In the genomic region with DNA sequence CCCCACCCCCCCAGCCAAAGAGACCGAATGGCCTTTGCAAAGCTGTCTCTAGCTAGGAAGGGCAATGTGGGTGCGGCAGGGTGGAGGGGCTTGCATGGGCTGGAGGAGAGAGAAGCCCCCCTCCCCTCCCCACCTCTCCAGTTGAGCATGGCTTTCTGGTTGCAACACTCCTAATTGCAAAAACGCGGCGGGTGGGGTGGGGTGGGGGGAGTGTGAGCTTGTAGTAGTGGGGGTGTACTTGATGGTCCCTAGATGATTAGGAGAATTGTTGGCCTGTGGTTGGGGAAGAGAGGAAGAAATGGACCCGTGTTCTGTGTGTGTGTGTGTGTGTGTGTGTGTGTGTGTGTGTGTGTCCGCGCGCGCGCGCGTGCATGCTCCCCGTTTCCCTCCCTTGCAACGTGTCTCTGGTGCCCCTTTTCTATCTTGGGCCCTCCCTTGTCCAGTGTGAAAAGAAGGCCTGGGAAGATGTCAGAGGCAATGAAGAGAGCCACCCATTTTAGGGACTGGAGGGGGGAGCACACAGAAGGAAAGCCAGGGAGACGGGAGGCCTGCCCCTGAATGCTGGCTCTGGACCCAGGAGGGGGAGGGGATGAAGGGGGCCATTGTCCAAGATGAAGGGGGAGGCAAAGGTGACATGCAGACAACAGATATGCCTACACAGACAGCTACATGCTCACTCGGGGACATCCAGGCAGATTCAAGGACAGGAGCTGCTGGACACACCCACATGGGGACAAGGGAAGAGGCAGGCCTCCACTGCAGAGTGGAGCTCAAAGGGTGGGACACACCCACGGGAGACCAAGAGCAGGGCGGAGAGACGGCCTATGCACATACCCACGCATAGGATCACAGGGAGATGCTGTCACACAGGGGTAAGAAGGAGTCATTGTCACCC, we compare ENCODE assay signal across 9 mouse cellular contexts. TPM values are rescaled to one million over a fixed set of nuclear protein-coding genes. Genes with fewer than 3 reads are reported as not detected.
DNase-seq lines count a peak whose midpoint lies in the region; ATAC-seq lines count a peak whose summit lies in the region.
"Had no signal": no experiment of that assay in that cellular context is flagged by ENCODE, and none has a peak within 500 bp of the region (broad histone marks: within the 10 kb centered on the region; RNA-seq: fewer than 3 reads in every experiment).

No protein-coding gene starts in this region.

- H3K36me3 ChIP-seq in embryonic facial prominence, embryonic 10.5 days (replicated peaks) = no peaks in the 10 kb centered on the region
- no peaks in the 10 kb centered on the region for H3K36me3 ChIP-seq in heart, embryonic 15.5 days
- H3K36me3 ChIP-seq in midbrain, embryonic 14.5 days (ENCODE audit: control insufficient read depth, insufficient read depth, low read length) = 0 out of 2 replicates have a peak, but pooled peaks cover 2% of the 10 kb centered on the region

- H3K9ac ChIP-seq in heart, embryonic 15.5 days = peak overlapping the region; percentile 88
- H3K9ac ChIP-seq in midbrain, embryonic 14.5 days (replicated peaks; ENCODE audit: low read length) = peak overlapping the region; percentile 97

- H3K4me3 ChIP-seq in embryonic facial prominence, embryonic 10.5 days = peak overlapping the region; percentile 90
- H3K4me3 ChIP-seq in heart, embryonic 15.5 days = peak overlapping the region; percentile 79
- peak overlapping the region; percentile 89 for H3K4me3 ChIP-seq in midbrain, embryonic 14.5 days (replicated peaks; ENCODE audit: low read depth, low read length)

- H3K27ac ChIP-seq in embryonic facial prominence, embryonic 10.5 days (replicated peaks) = peak overlapping the region; percentile 97
- H3K27ac ChIP-seq in heart, embryonic 15.5 days = peak overlapping the region; percentile 96
- H3K27ac ChIP-seq in midbrain, embryonic 14.5 days (replicated peaks; ENCODE audit: low read depth, low read length) = peak overlapping the region; percentile 99

- DNase-seq in gastrocnemius, adult 18-20 months (ENCODE audit: low spot score) = peak; percentile 37
- DNase-seq in gastrocnemius, adult 8-10 months (ENCODE audit: low spot score in 2 of 2) = no peak
- DNase-seq in ES-CJ7 (ENCODE audit: low read depth, low spot score) = peak; percentile 53
- DNase-seq in embryonic facial prominence, embryonic 10.5 days (ENCODE audit: low spot score) = peak; percentile 39
- peak; percentile 67 to 76 for DNase-seq in layer of hippocampus, postnatal 10 days (ENCODE audit: low spot score in 2 of 2)
- DNase-seq in midbrain, embryonic 14.5 days = peak; percentile 71

- H3K4me2 ChIP-seq in heart, embryonic 15.5 days = peak overlapping the region; percentile 89
- peak overlapping the region; percentile 73 for H3K4me2 ChIP-seq in midbrain, embryonic 14.5 days (ENCODE audit: low read length)

- peaks cover 88% of the 10 kb centered on the region for H3K4me1 ChIP-seq in embryonic facial prominence, embryonic 10.5 days
- H3K4me1 ChIP-seq in heart, embryonic 15.5 days (replicated peaks) = peaks cover 70% of the 10 kb centered on the region
- H3K4me1 ChIP-seq in midbrain, embryonic 14.5 days (ENCODE audit: control insufficient read depth, insufficient read depth, low read length) = peaks cover 61% of the 10 kb centered on the region

- H3K27me3 ChIP-seq in embryonic facial prominence, embryonic 10.5 days (replicated peaks; ENCODE audit: low read depth, poor library complexity, severe bottlenecking) = peaks cover 10% of the 10 kb centered on the region; the same call in 1 of the 2 replicates
- no peaks in the 10 kb centered on the region for H3K27me3 ChIP-seq in heart, embryonic 15.5 days
- H3K27me3 ChIP-seq in midbrain, embryonic 14.5 days (ENCODE audit: control insufficient read depth, insufficient read depth, low read length) = no peaks in the 10 kb centered on the region

- ATAC-seq in heart, embryonic 15.5 days (replicated peaks; ENCODE audit: insufficient number of reproducible peaks, insufficient read depth, low FRiP score, low read depth) = no peak
- ATAC-seq in midbrain, embryonic 14.5 days (ENCODE audit: low FRiP score, low TSS enrichment) = peak; percentile 15; the same call in 1 of the 2 replicates
- ATAC-seq in monocyte, adult 5-6 weeks (replicated peaks; ENCODE audit: insufficient number of reproducible peaks, low FRiP score, low TSS enrichment, poor library complexity, severe bottlenecking) = no peak

- WGBS in embryonic facial prominence, embryonic 10.5 days = 6% methylated on average over 21 of the region's 21 CpGs
- 1% methylated on average over 21 of the region's 21 CpGs for WGBS in heart, embryonic 15.5 days
- under 1% methylated on average over 21 of the region's 21 CpGs for WGBS in midbrain, embryonic 14.5 days

- no peaks in the 10 kb centered on the region for H3K9me3 ChIP-seq in embryonic facial prominence, embryonic 10.5 days
- no peaks in the 10 kb centered on the region for H3K9me3 ChIP-seq in heart, embryonic 15.5 days (replicated peaks)
- H3K9me3 ChIP-seq in midbrain, embryonic 14.5 days (ENCODE audit: control insufficient read depth, low read length) = no peaks in the 10 kb centered on the region

RNA-seq across cellular contexts. Expression of a gene that starts 2.2 kb away (rescaled TPM):
- 10 to 100 TPM; 78.3 to 85.2 TPM for total RNA-seq in gastrocnemius, adult 18-20 months (2021)
- total RNA-seq in gastrocnemius, adult 8-10 months (2022) = 10 to 100 TPM; 67.5 to 81.5 (median 76.2) TPM
- polyA plus RNA-seq in embryonic facial prominence, embryonic 10.5 days (2016; fragmentation: Nextera tagmentation; extraction: Ambion mirVana) = 8.8 and 9.1 TPM in 2 replicates
- 34.8 and 39.5 TPM in 2 replicates for polyA plus RNA-seq in heart, embryonic 15.5 days (2015; fragmentation: Nextera tagmentation; extraction: Ambion mirVana)
- 1,000 to 10,000 TPM; 1,331 to 1,411 TPM for total RNA-seq in layer of hippocampus, postnatal 10 days (2021)
- 175 and 194 TPM in 2 replicates for polyA plus RNA-seq in midbrain, embryonic 14.5 days (2014; fragmentation: Nextera tagmentation; extraction: Ambion mirVana)
- total RNA-seq in monocyte, adult 5-6 weeks (2017) = 3.4 to 5.4 TPM (median 4.3 TPM) in 3 replicates

RNA-seq across cellular contexts. Expression of a gene that starts 13.4 kb away (rescaled TPM):
- total RNA-seq in gastrocnemius, adult 18-20 months (2021) = 10 to 100 TPM; 48.1 to 53.3 TPM
- total RNA-seq in gastrocnemius, adult 8-10 months (2022) = 10 to 100 TPM; 42.2 to 48.4 (median 47.9) TPM
- polyA plus RNA-seq in embryonic facial prominence, embryonic 10.5 days (2016; fragmentation: Nextera tagmentation; extraction: Ambion mirVana) = 73.9 and 78.1 TPM in 2 replicates
- 33.5 and 43.0 TPM in 2 replicates for polyA plus RNA-seq in heart, embryonic 15.5 days (2015; fragmentation: Nextera tagmentation; extraction: Ambion mirVana)
- total RNA-seq in layer of hippocampus, postnatal 10 days (2021) = 100 to 1,000 TPM in 1 of 2 experiments, 10 to 100 TPM in 1; 93.8 to 103 TPM
- polyA plus RNA-seq in midbrain, embryonic 14.5 days (2014; fragmentation: Nextera tagmentation; extraction: Ambion mirVana) = 65.7 and 81.1 TPM in 2 replicates
- total RNA-seq in monocyte, adult 5-6 weeks (2017) = 10.9 to 25.7 TPM (median 22.4 TPM) in 3 replicates

RNA-seq across cellular contexts. Expression of a gene that starts 32.5 kb away (rescaled TPM):
- total RNA-seq in gastrocnemius, adult 18-20 months (2021) = 100 to 1,000 TPM in 1 of 2 experiments, 10 to 100 TPM in 1; 74.0 to 126 TPM
- total RNA-seq in gastrocnemius, adult 8-10 months (2022) = 100 to 1,000 TPM in 2 of 4 experiments, 10 to 100 TPM in 2; 83.4 to 175 (median 99.4) TPM
- polyA plus RNA-seq in embryonic facial prominence, embryonic 10.5 days (2016; fragmentation: Nextera tagmentation; extraction: Ambion mirVana) = 1.1 and 1.8 TPM in 2 replicates
- polyA plus RNA-seq in heart, embryonic 15.5 days (2015; fragmentation: Nextera tagmentation; extraction: Ambion mirVana) = 7.0 and 7.5 TPM in 2 replicates
- total RNA-seq in layer of hippocampus, postnatal 10 days (2021) = 10 to 100 TPM; 39.1 to 41.5 TPM
- 3.0 TPM in 2 replicates for polyA plus RNA-seq in midbrain, embryonic 14.5 days (2014; fragmentation: Nextera tagmentation; extraction: Ambion mirVana)
- 0.68 to 4.7 TPM (median 1.9 TPM) in 3 replicates for total RNA-seq in monocyte, adult 5-6 weeks (2017)

RNA-seq across cellular contexts. Expression of a gene that starts 41.6 kb away (rescaled TPM):
- total RNA-seq in gastrocnemius, adult 18-20 months (2021) = not detected
- not detected for total RNA-seq in gastrocnemius, adult 8-10 months (2022)
- not detected in 2 replicates for polyA plus RNA-seq in embryonic facial prominence, embryonic 10.5 days (2016; fragmentation: Nextera tagmentation; extraction: Ambion mirVana)
- polyA plus RNA-seq in heart, embryonic 15.5 days (2015; fragmentation: Nextera tagmentation; extraction: Ambion mirVana) = not detected in 2 replicates
- not detected for total RNA-seq in layer of hippocampus, postnatal 10 days (2021)
- not detected in 2 replicates for polyA plus RNA-seq in midbrain, embryonic 14.5 days (2014; fragmentation: Nextera tagmentation; extraction: Ambion mirVana)
- not detected in 3 replicates for total RNA-seq in monocyte, adult 5-6 weeks (2017)
- total RNA-seq: left cerebral cortex, adult 8-10 months had no signal

RNA-seq across cellular contexts. Expression of a gene that starts 52.7 kb away (rescaled TPM):
- 10 to 100 TPM; 50.5 to 56.4 TPM for total RNA-seq in gastrocnemius, adult 18-20 months (2021)
- total RNA-seq in gastrocnemius, adult 8-10 months (2022) = 10 to 100 TPM; 53.9 to 57.7 (median 55.8) TPM
- 23.4 and 23.5 TPM in 2 replicates for polyA plus RNA-seq in embryonic facial prominence, embryonic 10.5 days (2016; fragmentation: Nextera tagmentation; extraction: Ambion mirVana)
- 15.5 and 17.2 TPM in 2 replicates for polyA plus RNA-seq in heart, embryonic 15.5 days (2015; fragmentation: Nextera tagmentation; extraction: Ambion mirVana)
- 100 to 1,000 TPM; 147 to 157 TPM for total RNA-seq in layer of hippocampus, postnatal 10 days (2021)
- 25.0 and 35.9 TPM in 2 replicates for polyA plus RNA-seq in midbrain, embryonic 14.5 days (2014; fragmentation: Nextera tagmentation; extraction: Ambion mirVana)
- 108 to 125 TPM (median 112 TPM) in 3 replicates for total RNA-seq in monocyte, adult 5-6 weeks (2017)

Comparison
In these comparisons a context has a peak if more than half of its experiments do, and no peak if none do; other contexts are left out.
1. DNase-seq: peak in gastrocnemius, adult 18-20 months (single experiment), ES-CJ7 (single experiment), embryonic facial prominence, embryonic 10.5 days (single experiment), layer of hippocampus, postnatal 10 days (2 of 2) and midbrain, embryonic 14.5 days (single experiment); none in gastrocnemius, adult 8-10 months (0 of 2).
2. RNA of a gene that starts 2.2 kb away (total RNA-seq): 1,331 to 1,411 TPM in layer of hippocampus, postnatal 10 days, 78.3 to 85.2 TPM in gastrocnemius, adult 18-20 months and 67.5 to 81.5 TPM in gastrocnemius, adult 8-10 months; 3.4 to 5.4 TPM in monocyte, adult 5-6 weeks; every median in the first group is over 10 times any median in the second.
3. Peak in every context shown above with its lines, with median percentiles within 50 percentile points of each other: H3K27ac ChIP-seq and H3K4me3 ChIP-seq.